Mouse (Mus musculus): ENCODE results near the gene Tmem97. TPM values are rescaled to one million over a fixed set of nuclear protein-coding genes. Genes with fewer than 3 reads are reported as not detected.

Gene Tmem97
- polyA plus RNA-seq, 1 experiment from 2014 or later, result 45.9 TPM

- H3K4me1 ChIP-seq, result no peaks in the 10 kb centered on the region
- H3K4me2 ChIP-seq, result no peak overlapping the region
- 93% methylated on average over 6 of the region's 6 CpGs for WGBS
- peaks cover 71% of the 10 kb centered on the region for H3K36me3 ChIP-seq (ENCODE audit: poor library complexity, severe bottlenecking)
- no peak overlapping the region for H3K4me3 ChIP-seq
- no peak overlapping the region for H3K27ac ChIP-seq
- no peak for ATAC-seq
- no peaks in the 10 kb centered on the region for H3K27me3 ChIP-seq
- no peaks in the 10 kb centered on the region for H3K9me3 ChIP-seq (replicated peaks)
- no peak overlapping the region for H3K9ac ChIP-seq
These were observed 21.3 kb upstream of the Tmem97 start for GRCm38 (mm10) chr11:78571854-78572253.

DNA sequence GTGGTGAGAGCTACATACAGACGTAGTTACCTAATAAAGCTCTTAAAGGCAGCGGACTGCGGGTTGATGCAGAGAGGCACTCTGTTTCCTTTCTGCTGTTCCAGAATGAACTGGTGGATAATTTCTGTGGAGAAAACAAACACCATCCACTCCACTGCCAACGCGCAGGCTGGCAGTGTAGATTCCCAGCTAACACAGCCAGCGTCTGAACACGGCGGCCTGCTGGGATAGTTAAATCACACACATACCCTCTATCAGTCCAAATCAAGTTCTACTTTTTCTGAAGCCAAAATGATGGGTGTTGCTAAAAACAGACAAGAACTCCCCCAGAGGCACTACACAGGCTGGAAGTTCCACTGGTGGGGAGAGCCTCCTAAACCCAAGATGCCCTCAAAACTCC is 20.9 kb upstream of the Tmem97 start:
- no peaks in the 10 kb centered on the region for H3K9me3 ChIP-seq (replicated peaks)
- WGBS, result 93% methylated on average over 8 of the region's 8 CpGs
- no peak overlapping the region for H3K27ac ChIP-seq
- no peak overlapping the region for H3K9ac ChIP-seq
- no peaks in the 10 kb centered on the region for H3K27me3 ChIP-seq
- H3K36me3 ChIP-seq (ENCODE audit: poor library complexity, severe bottlenecking), result peaks cover 70% of the 10 kb centered on the region
- no peak overlapping the region for H3K4me3 ChIP-seq
- H3K4me1 ChIP-seq, result no peaks in the 10 kb centered on the region
- no peak for ATAC-seq
- H3K4me2 ChIP-seq, result no peak overlapping the region

- no peak for ATAC-seq
These were observed 19.2 kb upstream of the Tmem97 start for GRCm38 (mm10) chr11:78569806-78570205.

GRCm38 (mm10) chr11:78568827-78569226 is 18.2 kb upstream of the Tmem97 start:
- ATAC-seq, result no peak
- H3K9me3 ChIP-seq (replicated peaks), result no peaks in the 10 kb centered on the region
- no peak overlapping the region for H3K27ac ChIP-seq
- no peak overlapping the region for H3K4me3 ChIP-seq
- no peak overlapping the region for H3K4me2 ChIP-seq
- peaks cover 55% of the 10 kb centered on the region for H3K36me3 ChIP-seq (ENCODE audit: poor library complexity, severe bottlenecking)
- H3K27me3 ChIP-seq, result no peaks in the 10 kb centered on the region
- no peaks in the 10 kb centered on the region for H3K4me1 ChIP-seq
- 87% methylated on average over 10 of the region's 10 CpGs for WGBS
- H3K9ac ChIP-seq, result no peak overlapping the region

More at GRCm38 (mm10) chr11:78569806-78570205, 19.2 kb upstream of the Tmem97 start:
- Histone ChIP-seq H3K9me3 (replicated peaks) (no peaks in the 10 kb centered on the region), H3K9ac (no peak overlapping the region), H3K27ac (no peak overlapping the region), H3K27me3 (no peaks in the 10 kb centered on the region), H3K4me1 (no peaks in the 10 kb centered on the region), H3K4me3 (no peak overlapping the region), H3K4me2 (no peak overlapping the region), H3K36me3 (ENCODE audit: poor library complexity, severe bottlenecking) (peaks cover 62% of the 10 kb centered on the region)
- WGBS, result 91% methylated on average over 3 of the region's 3 CpGs

- Histone ChIP-seq H3K4me1 (no peaks in the 10 kb centered on the region), H3K36me3 (ENCODE audit: poor library complexity, severe bottlenecking) (peaks cover 47% of the 10 kb centered on the region), H3K4me3 (no peak overlapping the region), H3K9me3 (replicated peaks) (no peaks in the 10 kb centered on the region), H3K27me3 (no peaks in the 10 kb centered on the region), H3K4me2 (no peak overlapping the region), H3K9ac (no peak overlapping the region), H3K27ac (no peak overlapping the region)
- no peak for ATAC-seq
- 94% methylated on average over 6 of the region's 6 CpGs for WGBS
These were observed 17.0 kb upstream of the Tmem97 start for GRCm38 (mm10) chr11:78567614-78568013.

GRCm38 (mm10) chr11:78566775-78567174 is 16.2 kb upstream of the Tmem97 start:
- no peaks in the 10 kb centered on the region for H3K27me3 ChIP-seq
- H3K9ac ChIP-seq, result no peak overlapping the region
- peaks cover 38% of the 10 kb centered on the region for H3K36me3 ChIP-seq (ENCODE audit: poor library complexity, severe bottlenecking)
- no peaks in the 10 kb centered on the region for H3K4me1 ChIP-seq
- no peak overlapping the region for H3K4me2 ChIP-seq
- no peak for ATAC-seq
- WGBS, result 87% methylated on average over 6 of the region's 6 CpGs
- H3K4me3 ChIP-seq, result no peak overlapping the region
- H3K9me3 ChIP-seq (replicated peaks), result no peaks in the 10 kb centered on the region
- H3K27ac ChIP-seq, result no peak overlapping the region

GRCm38 (mm10) chr11:78560447-78560846 is 9.9 kb upstream of the Tmem97 start:
- H3K27me3 ChIP-seq, result no peaks in the 10 kb centered on the region
- no peaks in the 10 kb centered on the region for H3K4me1 ChIP-seq
- no peaks in the 10 kb centered on the region for H3K9me3 ChIP-seq (replicated peaks)
- peak; percentile 76; the same call in 1 of the 2 replicates for ATAC-seq
- no peak overlapping the region for H3K4me2 ChIP-seq
- no peak overlapping the region for H3K4me3 ChIP-seq
- H3K36me3 ChIP-seq (ENCODE audit: poor library complexity, severe bottlenecking), result peaks cover 2% of the 10 kb centered on the region; the same call in 1 of the 2 replicates
- WGBS, result 21% methylated on average over 4 of the region's 4 CpGs
- no peak overlapping the region for H3K27ac ChIP-seq
- H3K9ac ChIP-seq, result no peak overlapping the region

DNA sequence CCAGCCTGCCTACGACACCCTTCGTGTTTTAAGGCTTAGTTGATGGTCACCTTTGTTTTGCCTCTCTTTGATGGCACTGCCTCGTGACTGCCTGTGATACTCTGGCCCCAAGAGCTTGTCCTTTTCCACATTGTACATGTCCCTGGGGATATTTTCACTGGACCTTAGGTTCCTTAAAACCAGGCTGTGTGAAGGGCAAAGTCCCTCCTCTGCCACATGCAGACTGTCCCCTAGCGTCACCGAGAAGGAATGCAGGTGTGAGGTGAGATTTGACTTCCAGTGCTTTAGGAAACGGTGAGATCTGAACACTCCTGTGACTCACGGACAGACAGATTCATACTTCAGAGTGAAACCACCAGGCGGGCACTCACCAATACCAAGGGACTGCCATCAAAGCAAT is 6.7 kb upstream of the Tmem97 start:
- 55% methylated on average over 8 of the region's 8 CpGs for WGBS
- Histone ChIP-seq H3K4me2 (no peak overlapping the region), H3K4me1 (no peaks in the 10 kb centered on the region), H3K4me3 (no peak overlapping the region), H3K9ac (peak overlapping the region; percentile 34; the same call in 1 of the 2 replicates), H3K36me3 (ENCODE audit: poor library complexity, severe bottlenecking) (0 out of 2 replicates have a peak, but pooled peaks cover 5% of the 10 kb centered on the region), H3K27ac (no peak overlapping the region), H3K27me3 (no peaks in the 10 kb centered on the region), H3K9me3 (replicated peaks) (no peaks in the 10 kb centered on the region)
- no peak for ATAC-seq

DNA sequence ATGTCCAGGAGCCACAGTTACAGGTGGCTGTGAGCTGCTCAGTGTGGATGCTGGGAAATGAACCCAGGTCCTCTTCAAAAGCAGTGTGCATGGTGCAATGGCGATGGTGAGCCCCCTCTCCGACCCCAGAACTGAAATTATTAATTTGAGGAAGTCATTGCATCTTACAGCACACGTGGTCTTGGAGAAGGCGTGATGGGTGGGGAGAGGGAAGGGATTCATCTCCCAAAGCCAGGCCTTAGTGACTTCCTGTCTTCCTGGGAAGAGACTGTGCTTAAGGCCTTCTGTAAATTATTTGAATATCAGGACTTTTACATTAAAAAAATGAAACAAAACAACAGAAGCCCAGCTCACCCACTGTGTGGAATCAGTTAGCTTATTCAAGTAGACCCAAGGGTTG is 5.5 kb upstream of the Tmem97 start:
- Histone ChIP-seq H3K27me3 (no peaks in the 10 kb centered on the region), H3K4me1 (peaks cover 2% of the 10 kb centered on the region; the same call in 1 of the 2 replicates), H3K9me3 (replicated peaks) (no peaks in the 10 kb centered on the region), H3K4me3 (no peak overlapping the region), H3K27ac (no peak overlapping the region), H3K4me2 (no peak overlapping the region), H3K9ac (no peak overlapping the region), H3K36me3 (ENCODE audit: poor library complexity, severe bottlenecking) (0 out of 2 replicates have a peak, but pooled peaks cover 5% of the 10 kb centered on the region)
- ATAC-seq, result no peak
- WGBS, result 88% methylated on average over 4 of the region's 4 CpGs

DNA sequence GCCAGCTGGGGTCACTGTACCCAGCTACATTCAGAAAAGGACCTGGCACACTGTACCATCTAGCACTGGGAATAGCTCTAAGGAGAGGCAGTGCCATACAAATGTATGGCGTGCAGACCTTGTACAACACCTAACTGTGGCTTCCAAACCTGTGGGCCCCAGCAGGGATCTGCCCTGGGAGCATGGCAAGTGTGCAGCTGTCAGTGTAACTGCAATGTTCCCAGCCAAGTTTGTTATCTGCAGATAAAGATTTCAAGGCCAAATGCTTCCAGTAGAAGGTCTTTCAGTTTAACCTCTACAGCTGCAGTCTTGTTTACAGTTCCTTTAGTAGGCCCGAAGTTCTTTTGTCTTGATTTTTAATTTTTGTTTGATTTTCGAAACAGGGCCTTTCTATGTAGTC is 5.0 kb upstream of the Tmem97 start:
- Histone ChIP-seq H3K4me3 (no peak overlapping the region), H3K36me3 (ENCODE audit: poor library complexity, severe bottlenecking) (0 out of 2 replicates have a peak, but pooled peaks cover 5% of the 10 kb centered on the region), H3K9ac (no peak overlapping the region), H3K4me2 (no peak overlapping the region), H3K9me3 (replicated peaks) (no peaks in the 10 kb centered on the region), H3K4me1 (peaks cover 3% of the 10 kb centered on the region; the same call in 1 of the 2 replicates), H3K27ac (no peak overlapping the region), H3K27me3 (no peaks in the 10 kb centered on the region)
- ATAC-seq, result no peak
- 84% methylated on average over 3 of the region's 3 CpGs for WGBS

GRCm38 (mm10) chr11:78551059-78551398 is 452 bp upstream of the Tmem97 start:
- ATAC-seq, result peak; percentile 57
- H3K4me3 ChIP-seq, result peak overlapping the region; percentile 62
- H3K27ac ChIP-seq, result peak overlapping the region; percentile 81
- H3K4me1 ChIP-seq, result peaks cover 27% of the 10 kb centered on the region
- no peaks in the 10 kb centered on the region for H3K27me3 ChIP-seq
- 34% methylated on average over 6 of the region's 6 CpGs for WGBS
- 0 out of 2 replicates have a peak, but pooled peaks cover 5% of the 10 kb centered on the region for H3K36me3 ChIP-seq (ENCODE audit: poor library complexity, severe bottlenecking)
- H3K9me3 ChIP-seq (replicated peaks), result no peaks in the 10 kb centered on the region
- peak overlapping the region; percentile 65 for H3K9ac ChIP-seq
- peak overlapping the region; percentile 80 for H3K4me2 ChIP-seq

GRCm38 (mm10) chr11:78549491-78549987 is 1.0 kb downstream of the Tmem97 start:
- Histone ChIP-seq H3K27me3 (no peaks in the 10 kb centered on the region), H3K4me2 (peak overlapping the region; percentile 80), H3K9me3 (replicated peaks) (no peaks in the 10 kb centered on the region), H3K36me3 (ENCODE audit: poor library complexity, severe bottlenecking) (0 out of 2 replicates have a peak, but pooled peaks cover 5% of the 10 kb centered on the region), H3K4me3 (peak overlapping the region; percentile 62), H3K9ac (peak overlapping the region; percentile 77), H3K4me1 (peaks cover 27% of the 10 kb centered on the region), H3K27ac (no peak overlapping the region)
- no peak for ATAC-seq
- WGBS, result 14% methylated on average over 5 of the region's 5 CpGs

All from forebrain, embryonic 13.5 days (tissue).